ENCODE assay signal across 21 mouse cellular contexts in the genomic region with DNA sequence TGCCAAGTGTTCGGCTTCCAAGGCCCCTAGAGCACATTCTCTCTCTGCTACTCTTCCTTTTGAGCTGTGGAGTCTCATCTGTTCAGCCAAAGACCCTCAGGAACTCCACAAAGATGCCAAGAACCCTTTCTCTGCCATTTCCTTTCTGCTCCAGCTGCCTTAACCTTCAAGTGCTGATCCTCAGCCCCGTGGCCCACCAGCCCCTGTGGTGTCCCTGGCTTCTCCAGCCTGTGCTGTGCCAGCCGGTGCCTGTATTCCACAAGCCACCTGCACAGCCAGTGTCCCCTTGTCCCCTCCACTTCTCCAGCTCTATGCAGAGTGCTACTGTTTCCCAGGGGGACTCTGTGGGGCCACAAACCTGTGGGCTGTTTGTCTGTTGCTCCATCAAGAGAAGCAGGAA.
A peak's percentile ranks its signal among the peaks of the same experiment; 100 is the strongest.
DNase-seq lines count a peak whose midpoint lies in the region; ATAC-seq and TF ChIP-seq lines count a peak whose summit lies in the region.
"Had no signal": no experiment of that assay in that cellular context is flagged by ENCODE, and none has a peak within 500 bp of the region (broad histone marks: within the 10 kb centered on the region; RNA-seq: fewer than 3 reads in every experiment).

No protein-coding gene starts in this region.

- H3K4me2 ChIP-seq in forebrain, embryonic 12.5 days, result no peak overlapping the region
- H3K4me2 ChIP-seq in forebrain, postnatal 0 days (ENCODE audit: low read depth), result no peak overlapping the region
- no peak overlapping the region for H3K4me2 ChIP-seq in neural tube, embryonic 15.5 days
- H3K4me2 ChIP-seq: embryonic facial prominence, embryonic 12.5 days; hindbrain, embryonic 15.5 days had no signal

- H3K4me1 ChIP-seq in cerebellum, adult 2 months (ENCODE audit: control insufficient read depth, insufficient read depth, low read length), result peaks cover 42% of the 10 kb centered on the region
- H3K4me1 ChIP-seq in forebrain, embryonic 12.5 days, result peaks cover 20% of the 10 kb centered on the region
- no peaks in the 10 kb centered on the region for H3K4me1 ChIP-seq in forebrain, postnatal 0 days (ENCODE audit: insufficient read depth)
- H3K4me1 ChIP-seq in neural tube, embryonic 15.5 days, result peaks cover 20% of the 10 kb centered on the region
- H3K4me1 ChIP-seq: embryonic facial prominence, embryonic 12.5 days had no signal

- H3K4me3 ChIP-seq in cerebellum, adult 2 months (replicated peaks; ENCODE audit: insufficient read depth, low read depth, low read length), result no peak overlapping the region
- H3K4me3 ChIP-seq in forebrain, embryonic 12.5 days (replicated peaks), result no peak overlapping the region
- no peak overlapping the region for H3K4me3 ChIP-seq in forebrain, postnatal 0 days (ENCODE audit: low read depth, low read length)
- no peak overlapping the region for H3K4me3 ChIP-seq in layer of hippocampus, adult 2 months
- H3K4me3 ChIP-seq in neural tube, embryonic 15.5 days (replicated peaks), result no peak overlapping the region
- H3K4me3 ChIP-seq: embryonic facial prominence, embryonic 12.5 days; hindbrain, embryonic 15.5 days had no signal

- ATAC-seq in forebrain, embryonic 12.5 days (ENCODE audit: low FRiP score), result no peak
- no peak for ATAC-seq in forebrain, postnatal 0 days
- ATAC-seq in neural tube, embryonic 15.5 days (ENCODE audit: low FRiP score), result no peak
- ATAC-seq: CD4-positive, CD25-positive, alpha-beta regulatory T cell, adult 4 months; forebrain, embryonic 14.5 days had no signal

- DNase-seq in cerebellum, adult 2 months, result no peak
- no peak for DNase-seq in cerebellum, adult 9-10 months
- DNase-seq in forebrain, postnatal 0 days, result no peak
- no peak for DNase-seq in layer of hippocampus, adult 2 months (ENCODE audit: low spot score in 2 of 2)
- DNase-seq in layer of hippocampus, adult 9-11 months, result no peak
- DNase-seq in neural tube, embryonic 10.5 days (ENCODE audit: extremely low spot score, low spot score), result no peak
- DNase-seq: adrenal gland, adult 8-10 months; adrenal gland, postnatal 36 days; B cell, adult 2 months; cerebellum, postnatal 25 days; gastrocnemius, postnatal 36 days; heart, adult 11 months; heart, postnatal 10 days; kidney, adult 11 months had no signal

- TF ChIP-seq CTCF in cerebellum, adult 2 months (IDR thresholded peaks at IDR 0.05; ENCODE audit: borderline replicate concordance, insufficient read depth, low read depth, low read length), result no peak
- TF ChIP-seq CTCF in forebrain, postnatal 0 days (IDR thresholded peaks at IDR 0.05; ENCODE audit: low read depth), result no peak
- no peak for TF ChIP-seq CTCF in layer of hippocampus, adult 2 months (conservative IDR thresholded peaks at IDR 0.05)

- peak overlapping the region; percentile 62; the same call in 1 of the 2 replicates for H3K27ac ChIP-seq in cerebellum, adult 2 months (ENCODE audit: insufficient read depth, low read length)
- H3K27ac ChIP-seq in forebrain, embryonic 12.5 days, result 0 out of 2 replicates have a peak overlapping the region, but pooled peaks have one; percentile 5
- no peak overlapping the region for H3K27ac ChIP-seq in forebrain, postnatal 0 days (ENCODE audit: low read depth, low read length)
- peak overlapping the region; percentile 80 for H3K27ac ChIP-seq in layer of hippocampus, adult 2 months
- 0 out of 2 replicates have a peak overlapping the region, but pooled peaks have one; percentile 6 for H3K27ac ChIP-seq in neural tube, embryonic 15.5 days (replicated peaks)
- H3K27ac ChIP-seq: embryonic facial prominence, embryonic 12.5 days; hindbrain, embryonic 15.5 days had no signal

- no peaks in the 10 kb centered on the region for H3K27me3 ChIP-seq in cerebellum, adult 2 months (ENCODE audit: control insufficient read depth, insufficient read depth, low read length)
- H3K27me3 ChIP-seq in forebrain, embryonic 12.5 days, result no peaks in the 10 kb centered on the region
- H3K27me3 ChIP-seq in forebrain, postnatal 0 days (ENCODE audit: insufficient read depth, low read length), result no peaks in the 10 kb centered on the region
- no peaks in the 10 kb centered on the region for H3K27me3 ChIP-seq in neural tube, embryonic 15.5 days (replicated peaks)
- H3K27me3 ChIP-seq: embryonic facial prominence, embryonic 12.5 days; hindbrain, embryonic 15.5 days had no signal

- H3K9ac ChIP-seq in forebrain, embryonic 12.5 days, result no peak overlapping the region
- H3K9ac ChIP-seq in forebrain, postnatal 0 days, result no peak overlapping the region
- no peak overlapping the region for H3K9ac ChIP-seq in neural tube, embryonic 15.5 days (replicated peaks)
- H3K9ac ChIP-seq: embryonic facial prominence, embryonic 12.5 days; hindbrain, embryonic 15.5 days had no signal

- 11% methylated on average over 3 of the region's 3 CpGs for WGBS in cerebellum, adult 2 months
- 82% methylated on average over 3 of the region's 3 CpGs for WGBS in forebrain, embryonic 12.5 days
- 78% methylated on average over 3 of the region's 3 CpGs for WGBS in forebrain, postnatal 0 days
- WGBS in neural tube, embryonic 15.5 days, result 83% methylated on average over 3 of the region's 3 CpGs

- TF ChIP-seq POLR2A in cerebellum, adult 2 months (IDR thresholded peaks at IDR 0.05; ENCODE audit: borderline replicate concordance, insufficient read depth, low read length), result no peak

- H3K36me3 ChIP-seq in forebrain, embryonic 12.5 days (replicated peaks), result peaks cover 29% of the 10 kb centered on the region
- peaks cover 29% of the 10 kb centered on the region for H3K36me3 ChIP-seq in forebrain, postnatal 0 days (ENCODE audit: insufficient read depth)
- H3K36me3 ChIP-seq in neural tube, embryonic 15.5 days, result peaks cover 25% of the 10 kb centered on the region
- H3K36me3 ChIP-seq: embryonic facial prominence, embryonic 12.5 days; G1E had no signal

- H3K9me3 ChIP-seq in forebrain, embryonic 12.5 days, result no peaks in the 10 kb centered on the region
- H3K9me3 ChIP-seq in forebrain, postnatal 0 days (ENCODE audit: low read length), result no peaks in the 10 kb centered on the region
- no peaks in the 10 kb centered on the region for H3K9me3 ChIP-seq in neural tube, embryonic 15.5 days (replicated peaks)
- H3K9me3 ChIP-seq: embryonic facial prominence, embryonic 12.5 days; hindbrain, embryonic 15.5 days had no signal
